Mouse (Mus musculus): ENCODE results near the gene Zbed4. TPM values are rescaled to one million over a fixed set of nuclear protein-coding genes. Genes with fewer than 3 reads are reported as not detected.
"Not testable (repeated sequence)": the region's sequence is repeated elsewhere in the genome, so short reads cannot be mapped to it uniquely, and the experiment has no call there.

Zbed4 gene
- polyA plus RNA-seq, 1 experiment from 2014 or later, result 18.4 TPM

DNA sequence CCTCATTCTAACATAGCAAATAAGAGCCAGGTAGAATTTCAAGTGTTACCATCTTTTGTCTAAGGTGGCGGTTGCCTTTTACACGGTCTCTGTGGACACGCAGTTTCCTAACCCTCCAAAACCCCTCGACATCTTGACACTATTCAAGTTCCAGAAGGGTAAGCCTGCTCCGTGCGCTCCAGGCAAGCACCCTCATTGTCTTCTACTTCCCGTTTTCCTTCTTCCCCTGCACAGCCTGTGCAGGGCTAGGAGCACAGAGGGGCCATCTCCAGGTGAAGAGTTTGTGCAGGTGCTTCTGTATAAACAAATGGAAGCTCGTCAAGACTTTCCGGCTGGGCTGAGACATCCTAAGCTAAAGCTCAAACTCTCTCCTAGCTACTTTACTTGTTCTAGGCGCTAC lies 1.4 kb upstream of the Zbed4 start:
- no peak for ATAC-seq (ENCODE audit: low FRiP score)
- H3K4me1 ChIP-seq (replicated peaks; ENCODE audit: control insufficient read depth, insufficient read depth, low read length), result peaks cover 16% of the 10 kb centered on the region
- no peak overlapping the region for H3K9ac ChIP-seq
- no peak for DNase-seq (ENCODE audit: low spot score)
- no peaks in the 10 kb centered on the region for H3K9me3 ChIP-seq (ENCODE audit: control insufficient read depth, low read length)
- 95% methylated on average over 10 of the region's 10 CpGs for WGBS
- H3K27ac ChIP-seq, result no peak overlapping the region
- 0 out of 2 replicates have a peak overlapping the region, but pooled peaks have one; percentile 62 for H3K4me2 ChIP-seq (replicated peaks)
- no peaks in the 10 kb centered on the region for H3K27me3 ChIP-seq (ENCODE audit: control insufficient read depth, insufficient read depth, low read length)
- no peaks in the 10 kb centered on the region for H3K36me3 ChIP-seq (replicated peaks; ENCODE audit: control insufficient read depth, insufficient read depth)
- H3K4me3 ChIP-seq (replicated peaks; ENCODE audit: low read length), result no peak overlapping the region

DNA sequence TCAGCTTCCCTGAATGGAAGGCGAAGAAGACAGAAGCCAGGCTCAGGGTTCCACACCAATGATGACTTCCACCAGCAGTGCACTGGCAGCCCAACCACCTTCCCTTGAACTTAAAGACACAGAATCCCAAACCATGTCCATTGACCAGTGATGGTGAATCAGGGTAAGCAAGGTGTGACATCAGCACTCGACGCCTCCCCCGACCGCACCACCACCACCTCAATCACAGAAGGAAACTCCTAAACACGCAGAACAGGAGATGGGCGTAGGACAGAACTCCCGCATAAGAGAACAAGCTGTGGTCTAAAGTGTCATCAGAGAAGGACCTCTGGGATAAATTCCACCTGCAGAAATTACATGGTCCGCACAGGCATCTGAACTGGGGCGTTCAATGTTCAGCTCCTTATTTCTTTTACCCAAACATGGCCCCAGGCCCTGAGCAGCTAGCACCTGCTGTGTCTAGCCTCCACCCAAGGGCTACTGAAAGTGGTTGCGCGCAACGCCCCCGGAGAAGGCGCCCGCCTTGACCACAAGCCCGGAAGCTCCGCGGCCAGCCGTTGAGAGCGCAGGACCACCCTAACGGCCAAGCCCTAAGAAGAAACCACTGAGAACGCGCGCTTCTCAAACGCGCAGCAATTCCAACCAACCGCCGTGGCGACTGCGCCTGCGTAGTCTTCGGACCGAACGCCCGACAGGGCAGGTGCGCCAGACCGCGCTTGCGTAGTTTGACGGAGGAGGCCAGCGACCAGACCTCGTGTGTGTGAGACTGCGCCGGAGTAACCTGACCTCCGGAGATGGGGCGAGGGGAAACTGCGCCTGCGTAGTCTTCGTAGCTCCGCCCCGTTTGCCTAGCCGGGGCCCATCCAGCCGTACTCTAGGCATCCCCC lies 540 bp upstream of the Zbed4 start:
- Histone ChIP-seq H3K9ac (peak overlapping the region; percentile 50), H3K4me3 (replicated peaks; ENCODE audit: low read length) (peak overlapping the region; percentile 93), H3K36me3 (replicated peaks; ENCODE audit: control insufficient read depth, insufficient read depth) (0 out of 2 replicates have a peak, but pooled peaks cover 3% of the 10 kb centered on the region), H3K9me3 (ENCODE audit: control insufficient read depth, low read length) (no peaks in the 10 kb centered on the region), H3K4me1 (replicated peaks; ENCODE audit: control insufficient read depth, insufficient read depth, low read length) (peaks cover 16% of the 10 kb centered on the region), H3K4me2 (replicated peaks) (peak overlapping the region; percentile 62), H3K27me3 (ENCODE audit: control insufficient read depth, insufficient read depth, low read length) (no peaks in the 10 kb centered on the region), H3K27ac (peak overlapping the region; percentile 67)
- WGBS, result 8% methylated on average over 54 of the region's 54 CpGs
- peak; percentile 99 for DNase-seq (ENCODE audit: low spot score)
- ATAC-seq (ENCODE audit: low FRiP score), result peak; percentile 98

DNA sequence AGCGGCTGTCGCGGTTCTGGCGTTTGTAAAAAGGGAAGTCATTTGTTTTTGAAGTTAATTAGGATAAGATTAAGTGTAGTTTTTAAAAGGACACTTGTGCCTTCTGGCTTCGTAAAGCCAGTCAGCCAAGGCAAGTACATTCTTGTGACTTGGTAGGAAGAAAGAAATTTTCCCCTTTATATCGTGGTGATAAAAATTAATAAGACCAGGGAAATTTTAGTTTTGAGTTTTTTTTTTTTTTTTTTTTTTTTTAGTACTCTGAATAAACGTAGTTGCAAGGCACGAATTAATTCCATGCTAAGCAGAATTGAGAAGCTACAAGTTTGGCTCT lies 908 bp downstream of the Zbed4 start:
- Histone ChIP-seq H3K36me3 (replicated peaks; ENCODE audit: control insufficient read depth, insufficient read depth) (peaks cover 15% of the 10 kb centered on the region), H3K27ac (peak overlapping the region; percentile 94), H3K9me3 (ENCODE audit: control insufficient read depth, low read length) (no peaks in the 10 kb centered on the region), H3K9ac (peak overlapping the region; percentile 86), H3K27me3 (ENCODE audit: control insufficient read depth, insufficient read depth, low read length) (no peaks in the 10 kb centered on the region), H3K4me2 (replicated peaks) (peak overlapping the region; percentile 80), H3K4me3 (replicated peaks; ENCODE audit: low read length) (peak overlapping the region; percentile 93), H3K4me1 (replicated peaks; ENCODE audit: control insufficient read depth, insufficient read depth, low read length) (peaks cover 16% of the 10 kb centered on the region)
- ATAC-seq (ENCODE audit: low FRiP score) (no peak), DNase-seq (ENCODE audit: low spot score) (no peak)
- under 1% methylated on average over 8 of the region's 8 CpGs for WGBS

DNA sequence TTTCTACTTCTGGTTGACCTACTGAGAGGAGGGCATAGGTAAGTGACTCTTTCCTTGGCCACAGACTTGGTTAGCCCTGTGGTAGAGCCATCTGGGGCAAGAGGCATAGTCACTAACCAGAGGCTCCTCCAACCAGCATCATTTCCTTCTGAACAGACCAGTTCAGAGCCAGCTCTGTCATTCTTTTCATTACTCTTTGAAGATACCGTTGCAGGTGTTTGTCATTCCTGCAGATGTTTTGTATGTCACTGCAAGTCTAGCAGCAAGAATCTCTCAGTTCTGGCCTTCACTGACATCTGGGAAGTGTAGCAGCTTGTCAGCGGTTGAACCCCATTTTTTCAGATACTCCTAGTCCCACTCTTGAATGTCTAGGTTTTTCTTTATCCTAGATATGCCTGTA lies 3.4 kb downstream of the Zbed4 start:
- H3K27me3 ChIP-seq (ENCODE audit: control insufficient read depth, insufficient read depth, low read length), result no peaks in the 10 kb centered on the region
- peaks cover 37% of the 10 kb centered on the region for H3K36me3 ChIP-seq (replicated peaks; ENCODE audit: control insufficient read depth, insufficient read depth)
- ATAC-seq (ENCODE audit: low FRiP score) (no peak), DNase-seq (ENCODE audit: low spot score) (no peak)
- no peak overlapping the region for H3K9ac ChIP-seq
- no peak overlapping the region for H3K4me2 ChIP-seq (replicated peaks)
- no peaks in the 10 kb centered on the region for H3K9me3 ChIP-seq (ENCODE audit: control insufficient read depth, low read length)
- peaks cover 16% of the 10 kb centered on the region for H3K4me1 ChIP-seq (replicated peaks; ENCODE audit: control insufficient read depth, insufficient read depth, low read length)
- H3K4me3 ChIP-seq (replicated peaks; ENCODE audit: low read length), result no peak overlapping the region
- 98% methylated on average over 2 of the region's 2 CpGs for WGBS
- no peak overlapping the region for H3K27ac ChIP-seq

DNA sequence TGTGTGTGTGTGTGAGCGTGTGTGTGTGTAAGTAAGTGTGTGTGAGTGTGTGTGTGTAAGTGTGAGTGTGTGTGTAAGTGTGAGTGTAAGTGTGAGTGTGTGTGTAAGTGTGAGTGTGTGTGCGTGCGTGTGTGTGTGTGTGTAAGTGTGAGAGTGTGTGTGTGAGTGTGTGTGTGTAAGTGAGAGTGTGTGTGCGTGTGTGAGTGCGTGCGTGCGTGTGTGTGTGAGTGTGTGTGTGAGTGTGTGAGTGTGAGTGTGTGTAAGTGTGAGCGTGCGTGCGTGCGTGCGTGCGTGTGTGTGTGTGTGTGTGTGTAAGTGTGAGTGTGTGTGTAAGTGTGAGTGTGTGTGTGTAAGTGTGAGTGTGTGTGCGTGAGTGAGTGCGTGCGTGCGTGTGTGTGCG lies 4.3 kb downstream of the Zbed4 start:
- H3K4me3 ChIP-seq (replicated peaks; ENCODE audit: low read length), result no peak overlapping the region
- H3K9ac ChIP-seq, result no peak overlapping the region
- H3K36me3 ChIP-seq (replicated peaks; ENCODE audit: control insufficient read depth, insufficient read depth), result peaks cover 45% of the 10 kb centered on the region
- WGBS, result 96% methylated on average over 18 of the region's 18 CpGs
- no peak overlapping the region for H3K4me2 ChIP-seq (replicated peaks)
- DNase-seq (ENCODE audit: low spot score), result no peak
- no peaks in the 10 kb centered on the region for H3K9me3 ChIP-seq (ENCODE audit: control insufficient read depth, low read length)
- no peak for ATAC-seq (ENCODE audit: low FRiP score)
- H3K27me3 ChIP-seq (ENCODE audit: control insufficient read depth, insufficient read depth, low read length), result no peaks in the 10 kb centered on the region
- no peak overlapping the region for H3K27ac ChIP-seq
- peaks cover 13% of the 10 kb centered on the region for H3K4me1 ChIP-seq (replicated peaks; ENCODE audit: control insufficient read depth, insufficient read depth, low read length)

DNA sequence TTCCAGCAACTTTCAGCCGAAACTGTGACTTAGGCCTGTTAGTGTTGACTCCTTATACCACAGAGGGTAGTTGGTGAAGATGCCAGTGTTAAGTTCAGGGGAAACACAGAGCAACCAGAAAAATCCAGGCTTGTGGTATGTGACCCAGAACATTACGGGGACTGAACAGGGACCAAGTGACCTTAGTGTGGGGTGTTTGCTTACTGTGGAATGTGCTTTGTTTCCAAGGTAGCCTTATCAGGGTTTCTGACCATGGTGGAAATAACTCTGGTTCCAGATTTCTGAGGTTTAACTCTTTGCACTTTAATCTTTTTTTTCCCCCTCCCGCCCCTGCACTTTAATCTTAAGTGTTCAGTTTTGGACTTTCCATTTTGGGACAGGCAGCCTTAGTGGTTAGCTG lies 6.6 kb downstream of the Zbed4 start:
- 90% methylated on average over 3 of the region's 3 CpGs for WGBS
- peaks cover 68% of the 10 kb centered on the region for H3K36me3 ChIP-seq (replicated peaks; ENCODE audit: control insufficient read depth, insufficient read depth)
- no peak overlapping the region for H3K4me2 ChIP-seq (replicated peaks)
- no peak overlapping the region for H3K27ac ChIP-seq
- DNase-seq (ENCODE audit: low spot score), result no peak
- no peaks in the 10 kb centered on the region for H3K9me3 ChIP-seq (ENCODE audit: control insufficient read depth, low read length)
- H3K4me3 ChIP-seq (replicated peaks; ENCODE audit: low read length), result no peak overlapping the region
- H3K27me3 ChIP-seq (ENCODE audit: control insufficient read depth, insufficient read depth, low read length), result no peaks in the 10 kb centered on the region
- H3K9ac ChIP-seq, result no peak overlapping the region
- ATAC-seq (ENCODE audit: low FRiP score), result no peak
- peaks cover 10% of the 10 kb centered on the region for H3K4me1 ChIP-seq (replicated peaks; ENCODE audit: control insufficient read depth, insufficient read depth, low read length)

DNA sequence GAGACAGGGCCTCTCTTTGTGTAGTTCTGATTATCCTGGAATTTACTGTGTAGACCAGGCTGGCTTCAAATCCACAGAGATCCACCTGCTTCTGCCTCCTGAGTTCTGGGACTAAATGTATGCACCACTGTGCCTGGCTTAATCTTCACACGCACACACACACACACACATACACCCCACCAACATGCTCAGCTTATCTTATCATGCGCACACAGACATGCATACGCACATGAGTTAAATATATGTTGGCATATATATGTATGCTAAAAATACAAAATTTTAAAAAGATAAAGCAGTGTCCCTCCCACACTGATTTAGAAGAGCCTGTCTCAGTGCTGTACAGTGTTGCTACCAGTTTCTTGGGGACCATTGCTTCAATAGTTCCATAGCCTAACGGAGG lies 10.1 kb downstream of the Zbed4 start:
- DNase-seq (ENCODE audit: low spot score), result no peak
- H3K4me3 ChIP-seq (replicated peaks; ENCODE audit: low read length), result no peak overlapping the region
- WGBS, result 97% methylated on average over 4 of the region's 4 CpGs
- no peak overlapping the region for H3K4me2 ChIP-seq (replicated peaks)
- no peaks in the 10 kb centered on the region for H3K27me3 ChIP-seq (ENCODE audit: control insufficient read depth, insufficient read depth, low read length)
- peaks cover 68% of the 10 kb centered on the region for H3K36me3 ChIP-seq (replicated peaks; ENCODE audit: control insufficient read depth, insufficient read depth)
- ATAC-seq (ENCODE audit: low FRiP score), result no peak
- no peaks in the 10 kb centered on the region for H3K4me1 ChIP-seq (replicated peaks; ENCODE audit: control insufficient read depth, insufficient read depth, low read length)
- H3K9me3 ChIP-seq (ENCODE audit: control insufficient read depth, low read length), result no peaks in the 10 kb centered on the region
- H3K9ac ChIP-seq, result no peak overlapping the region
- no peak overlapping the region for H3K27ac ChIP-seq

DNA sequence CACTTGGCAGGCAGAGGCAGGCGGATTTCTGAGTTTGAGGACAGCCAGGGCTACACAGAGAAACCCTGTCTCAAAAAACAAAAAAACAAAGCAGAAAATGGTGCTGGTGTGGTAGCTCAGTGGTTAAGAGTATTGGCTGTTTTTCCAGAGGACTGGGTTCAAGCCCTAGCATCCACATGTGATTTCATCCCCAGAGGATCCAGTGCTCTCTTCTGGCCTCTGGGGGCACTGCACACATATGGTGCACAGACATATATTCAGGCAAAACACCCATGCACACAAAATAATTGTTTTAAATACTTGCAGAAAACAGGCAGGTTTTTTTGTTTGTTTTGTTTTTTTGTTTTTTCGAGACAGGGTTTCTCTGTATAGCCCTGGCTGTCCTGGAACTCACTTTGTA lies 14.7 kb downstream of the Zbed4 start:
- WGBS, result 100% methylated on average over 2 of the region's 2 CpGs
- not testable (repeated sequence) for H3K9ac ChIP-seq; H3K27ac ChIP-seq; H3K9me3 ChIP-seq (ENCODE audit: control insufficient read depth, low read length); H3K4me2 ChIP-seq (replicated peaks); H3K4me1 ChIP-seq (replicated peaks; ENCODE audit: control insufficient read depth, insufficient read depth, low read length); H3K4me3 ChIP-seq (replicated peaks; ENCODE audit: low read length); H3K27me3 ChIP-seq (ENCODE audit: control insufficient read depth, insufficient read depth, low read length); ATAC-seq (ENCODE audit: low FRiP score); DNase-seq (ENCODE audit: low spot score)
- peaks cover 48% of the 10 kb centered on the region for H3K36me3 ChIP-seq (replicated peaks; ENCODE audit: control insufficient read depth, insufficient read depth)

DNA sequence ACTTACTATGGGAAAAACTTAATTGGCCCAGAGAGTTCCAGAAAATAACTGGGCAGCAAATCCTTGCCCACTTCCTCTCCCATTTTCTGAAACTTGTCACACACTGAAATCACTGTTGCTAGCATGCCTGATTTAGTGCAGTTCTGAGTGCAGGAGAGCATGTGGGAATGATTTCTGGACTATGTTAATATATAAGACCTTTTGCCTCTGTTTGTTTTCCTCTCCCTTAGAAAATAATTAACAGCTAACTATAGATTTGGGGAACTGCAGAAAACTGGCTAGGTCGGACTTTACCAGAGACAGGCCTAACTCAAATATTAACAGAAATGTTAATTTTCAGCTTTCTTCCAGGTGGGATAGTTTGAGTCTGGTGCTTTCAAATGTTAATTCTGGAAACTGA lies 17.1 kb downstream of the Zbed4 start:
- Histone ChIP-seq H3K4me3 (replicated peaks; ENCODE audit: low read length) (no peak overlapping the region), H3K9ac (no peak overlapping the region), H3K27ac (no peak overlapping the region), H3K4me2 (replicated peaks) (no peak overlapping the region), H3K36me3 (replicated peaks; ENCODE audit: control insufficient read depth, insufficient read depth) (peaks cover 42% of the 10 kb centered on the region), H3K27me3 (ENCODE audit: control insufficient read depth, insufficient read depth, low read length) (no peaks in the 10 kb centered on the region), H3K9me3 (ENCODE audit: control insufficient read depth, low read length) (peaks cover 9% of the 10 kb centered on the region; the same call in 1 of the 2 replicates), H3K4me1 (replicated peaks; ENCODE audit: control insufficient read depth, insufficient read depth, low read length) (no peaks in the 10 kb centered on the region)
- DNase-seq (ENCODE audit: low spot score) (no peak), ATAC-seq (ENCODE audit: low FRiP score) (no peak)
- 85% methylated on average over 1 of the region's 1 CpGs for WGBS
